Mouse (Mus musculus) small intestine, adult 2 months (tissue): ENCODE data around the gene Adh5.

Experiments used
- CTCF ChIP-seq: fragments of 200-500 bp; IDR thresholded peaks from 2 replicates; pipeline ENCODE4 v1.5.1; 2012; ENCODE audit warnings: low read depth, mild to moderate bottlenecking, control low read depth, inconsistent platforms, low read length, moderate library complexity, mixed read lengths; ENCODE audit not compliant: insufficient replicate concordance, insufficient read length; ENCODE audit errors: extremely low read depth
- POLR2A ChIP-seq: fragments of 200-500 bp; IDR thresholded peaks from 2 replicates; pipeline ENCODE4 v1.6.1; 2012; ENCODE audit warnings: low read depth, mild to moderate bottlenecking, control low read depth, inconsistent platforms, low read length, moderate library complexity

DNA sequence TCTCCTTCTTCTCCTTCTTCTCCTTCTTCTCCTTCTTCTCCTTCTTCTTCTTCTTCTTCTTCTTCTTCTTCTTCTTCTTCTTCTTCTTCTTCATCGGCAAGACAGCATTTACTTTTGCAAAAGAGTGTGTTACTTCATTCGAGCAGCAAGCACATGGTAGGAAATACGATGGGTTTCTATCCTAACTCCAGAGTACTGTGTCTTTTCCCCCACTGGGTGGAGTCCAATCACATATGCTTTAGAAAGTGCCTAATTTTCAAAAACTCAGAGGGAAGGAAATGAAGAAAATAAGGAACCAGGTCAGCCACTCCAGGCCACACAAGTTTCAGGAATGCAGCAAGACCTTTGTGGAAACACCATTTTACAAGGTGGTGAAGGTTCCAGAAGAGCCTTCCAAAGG, 50.8 kb downstream of the Adh5 start:
- TF ChIP-seq POLR2A (no peak), CTCF (no peak)
